Comparison of ENCODE assay signal across 17 mouse cellular contexts in the genomic region with DNA sequence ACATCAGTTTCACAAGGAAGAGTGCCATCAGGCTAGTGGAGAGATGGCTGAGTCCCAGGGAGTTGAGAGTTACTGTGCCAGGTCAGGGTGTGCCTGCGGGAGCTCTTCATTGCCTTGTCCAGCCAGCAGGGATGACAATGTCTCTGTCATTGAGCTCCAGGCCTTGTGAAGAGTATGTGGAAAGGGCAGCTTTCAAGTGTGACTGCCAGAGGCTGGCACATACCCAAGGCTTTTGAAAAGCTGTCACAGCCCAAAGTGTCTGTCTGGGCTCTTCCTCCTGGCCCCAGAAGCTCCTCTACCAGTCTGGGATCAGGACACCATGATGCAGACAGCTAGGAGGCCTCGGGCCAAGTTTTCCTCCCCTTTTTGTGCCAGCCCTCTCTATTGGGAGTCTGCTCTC.
DNase-seq lines count a peak whose midpoint lies in the region; TF ChIP-seq lines count a peak whose summit lies in the region.
"Had no signal": no experiment of that assay in that cellular context is flagged by ENCODE, and none has a peak within 500 bp of the region (broad histone marks: within the 10 kb centered on the region; RNA-seq: fewer than 3 reads in every experiment).

No protein-coding gene starts in this region.

- H3K4me3 ChIP-seq in layer of hippocampus, adult 2 months, result no peak overlapping the region
- H3K4me3 ChIP-seq: forebrain, embryonic 15.5 days; heart, embryonic 10.5 days had no signal

- peak; percentile 13 for DNase-seq in adrenal gland, postnatal 10 days
- DNase-seq in adrenal gland, postnatal 4 days (ENCODE audit: low spot score in 2 of 2), result no peak
- peak; percentile 3 for DNase-seq in lung, postnatal 14 days
- DNase-seq in lung, postnatal 25 days (ENCODE audit: low spot score), result no peak
- DNase-seq in cerebellum, adult 11 months, result peak; percentile 34
- peak; percentile 45 to 46 for DNase-seq in cerebellum, postnatal 36 days
- DNase-seq in layer of hippocampus, adult 2 months (ENCODE audit: low spot score in 2 of 2), result no peak
- DNase-seq in heart, postnatal 4 days, result no peak
- DNase-seq: adrenal gland, postnatal 36 days; gastrocnemius, postnatal 14 days; kidney, adult 11 months; kidney, postnatal 4 days; layer of hippocampus, postnatal 36 days; thymus, adult 2 months had no signal

- H3K27ac ChIP-seq in layer of hippocampus, adult 2 months, result no peak overlapping the region
- H3K27ac ChIP-seq: forebrain, embryonic 15.5 days; heart, embryonic 10.5 days; liver, embryonic 14.5 days had no signal

- TF ChIP-seq CTCF in layer of hippocampus, adult 2 months (conservative IDR thresholded peaks at IDR 0.05), result no peak

Comparison
In these comparisons a context has a peak if more than half of its experiments do, and no peak if none do; other contexts are left out.
1. DNase-seq: peak in adrenal gland, postnatal 10 days (single experiment), lung, postnatal 14 days (single experiment), cerebellum, adult 11 months (single experiment) and cerebellum, postnatal 36 days (2 of 2); none in adrenal gland, postnatal 4 days (0 of 2), lung, postnatal 25 days (single experiment), layer of hippocampus, adult 2 months (0 of 2) and heart, postnatal 4 days (single experiment).